Mouse (Mus musculus) heart, embryonic 11.5 days (tissue): ENCODE results near the gene 4430402I18Rik. TPM values are rescaled to one million over a fixed set of nuclear protein-coding genes. Genes with fewer than 3 reads are reported as not detected.

Experiments used
- ATAC-seq: fragments of 200-750 bp; cut with Nextera tagmentation; replicated peaks from 2 replicates; pipeline ENCODE4 v1.8.0; 2017; ENCODE audit warnings: moderate library complexity; ENCODE audit not compliant: insufficient number of reproducible peaks, low FRiP score, low TSS enrichment
- H3K27ac ChIP-seq: fragments of 300-500 bp; sonication (generic); 2 replicates; pipeline ENCODE4 v1.5.1; 2014; ENCODE audit warnings: mild to moderate bottlenecking, low read depth, low read length
- H3K27me3 ChIP-seq: fragments of 300-500 bp; sonication (generic); 2 replicates; pipeline ENCODE4 v1.6.1; 2014; ENCODE audit warnings: mild to moderate bottlenecking, low read length, mixed read lengths; ENCODE audit not compliant: control insufficient read depth, insufficient read depth
- H3K36me3 ChIP-seq: fragments of 300-500 bp; sonication (generic); 2 replicates; pipeline ENCODE4 v1.6.1; 2014; ENCODE audit warnings: mild to moderate bottlenecking, low read length, moderate library complexity, mixed read lengths; ENCODE audit not compliant: control insufficient read depth, insufficient read depth
- H3K4me1 ChIP-seq: fragments of 300-500 bp; sonication (generic); 2 replicates; pipeline ENCODE4 v1.6.1; 2014; ENCODE audit warnings: low read length; ENCODE audit not compliant: control insufficient read depth, insufficient read depth
- H3K4me2 ChIP-seq: fragments of 300-500 bp; sonication (generic); 2 replicates; pipeline ENCODE4 v1.6.1; 2014; ENCODE audit warnings: mild to moderate bottlenecking, moderate library complexity
- H3K4me3 ChIP-seq: fragments of 300-500 bp; sonication (generic); 2 replicates; pipeline ENCODE4 v1.5.1; 2014; ENCODE audit warnings: low read depth, low read length
- H3K9ac ChIP-seq: fragments of 300-500 bp; sonication (generic); 2 replicates; pipeline ENCODE4 v1.6.1; 2014; ENCODE audit warnings: mild to moderate bottlenecking, low read depth, low read length, moderate library complexity
- H3K9me3 ChIP-seq: fragments of 300-500 bp; sonication (generic); replicated peaks from 2 replicates; pipeline ENCODE4 v1.6.1; 2016; ENCODE audit warnings: low read length; ENCODE audit not compliant: control insufficient read depth
- WGBS: fragments of 180-500 bp; shearing (Covaris S2); extraction: QIAGEN DNeasy Blood & Tissue Kit; methylation state at CpG from one replicate; pipeline ENCODE4 v1.1.7; 2014; ENCODE audit not compliant: insufficient replicate concordance; 5-methylcytosine and 5-hydroxymethylcytosine counted together
- polyA plus RNA-seq: library from polyadenylated mRNA; unstranded; fragments of >200 nt; fragmentation: Nextera tagmentation; extraction: Ambion mirVana; gene quantifications from 2 replicates; pipeline ENCODE4 v1.2.1, GENCODE M21; 2014

The 4430402I18Rik gene
- polyA plus RNA-seq, 1 experiment from 2014 or later = 5.1 TPM

- no peak overlapping the region for H3K27ac ChIP-seq
- H3K9me3 ChIP-seq = no peaks in the 10 kb centered on the region
- no peaks in the 10 kb centered on the region for H3K27me3 ChIP-seq
- 80% methylated on average over 3 of the region's 3 CpGs for WGBS
- H3K9ac ChIP-seq = no peak overlapping the region
- no peak for ATAC-seq
- H3K4me2 ChIP-seq = no peak overlapping the region
- no peaks in the 10 kb centered on the region for H3K4me1 ChIP-seq
- H3K4me3 ChIP-seq = no peak overlapping the region
- H3K36me3 ChIP-seq = no peaks in the 10 kb centered on the region
Observed at GRCm38 (mm10) chr19:28850510-28850909, 117.1 kb downstream of the 4430402I18Rik start.

- no peaks in the 10 kb centered on the region for H3K9me3 ChIP-seq
- 52% methylated on average over 8 of the region's 8 CpGs for WGBS
- H3K36me3 ChIP-seq = no peaks in the 10 kb centered on the region
Observed at GRCm38 (mm10) chr19:28844946-28845710, 122.5 kb downstream of the 4430402I18Rik start.

More at GRCm38 (mm10) chr19:28844946-28845710, 122.5 kb downstream of the 4430402I18Rik start:
- no peaks in the 10 kb centered on the region for H3K27me3 ChIP-seq
- no peak overlapping the region for H3K4me3 ChIP-seq
- no peak overlapping the region for H3K27ac ChIP-seq
- ATAC-seq = no peak
- no peaks in the 10 kb centered on the region for H3K4me1 ChIP-seq
- H3K4me2 ChIP-seq = no peak overlapping the region
- no peak overlapping the region for H3K9ac ChIP-seq

Other genes starting within 250 kb of the 4430402I18Rik start
- 0.93 and 1.5 TPM in 2 replicates for gene Slc1a1, start 132.8 kb downstream of the 4430402I18Rik start, polyA plus RNA-seq
- 6.2 and 8.3 TPM in 2 replicates for gene Plpp6, start 3.8 kb downstream of the 4430402I18Rik start, polyA plus RNA-seq
- gene Cdc37l1, start 22.6 kb upstream of the 4430402I18Rik start, polyA plus RNA-seq = 35.6 and 36.7 TPM in 2 replicates
- 72.5 and 74.4 TPM in 2 replicates for gene Ak3, start 80.2 kb upstream of the 4430402I18Rik start, polyA plus RNA-seq
- 26.4 and 27.8 TPM in 2 replicates for gene Rcl1, start 133.6 kb upstream of the 4430402I18Rik start, polyA plus RNA-seq